Mouse (Mus musculus): ENCODE results near the gene L3mbtl4.

The L3mbtl4 gene

DNA sequence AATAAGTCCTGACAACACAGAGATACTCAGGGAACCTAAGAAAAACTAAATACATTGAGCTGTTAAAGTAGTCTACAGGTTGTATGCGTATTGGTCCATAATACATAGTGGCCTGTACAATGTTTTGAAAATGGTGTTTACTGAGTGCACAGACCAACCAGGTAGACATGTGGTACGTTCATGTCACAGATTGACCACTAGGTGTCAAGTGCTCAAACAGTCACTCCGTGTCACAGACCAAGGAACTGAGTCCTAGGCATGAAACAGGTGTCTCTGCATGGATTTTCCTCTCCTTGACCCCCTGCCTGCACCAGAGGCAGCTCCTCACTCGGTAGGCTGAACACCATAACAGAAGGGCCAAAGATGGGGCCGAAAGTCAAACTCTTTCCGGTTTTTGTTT lies 366.6 kb downstream of the L3mbtl4 start:
- no peak for DNase-seq (ENCODE audit: low read depth, low spot score)

DNA sequence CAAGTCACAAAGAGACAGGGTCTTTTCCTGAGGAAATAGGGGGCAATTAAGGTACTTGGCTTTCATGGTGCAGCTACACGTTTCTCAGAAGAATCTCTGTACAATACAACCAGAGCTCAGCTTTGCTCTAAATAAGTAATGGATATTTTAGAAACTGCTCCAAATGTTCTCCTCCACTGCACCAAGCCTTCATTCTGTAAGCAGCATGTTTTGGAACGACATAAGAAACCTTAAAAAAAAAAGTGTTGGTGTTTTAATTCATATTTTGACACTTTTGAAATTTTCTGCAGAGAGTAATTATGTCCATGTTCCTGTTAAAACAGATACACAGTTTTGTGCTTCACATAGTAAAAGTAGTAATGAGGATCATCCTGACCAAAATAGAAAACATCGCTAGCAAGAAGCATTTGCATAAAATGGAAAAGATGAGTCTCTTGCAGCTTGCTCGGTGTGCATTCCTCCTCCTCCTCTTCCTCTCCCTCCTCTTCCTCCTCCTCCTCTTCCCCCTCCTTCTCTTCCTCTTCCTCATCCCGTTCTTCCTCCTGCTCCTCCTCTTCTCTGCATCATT lies 369.0 kb downstream of the L3mbtl4 start:
- no peak for DNase-seq (ENCODE audit: low read depth, low spot score)

DNA sequence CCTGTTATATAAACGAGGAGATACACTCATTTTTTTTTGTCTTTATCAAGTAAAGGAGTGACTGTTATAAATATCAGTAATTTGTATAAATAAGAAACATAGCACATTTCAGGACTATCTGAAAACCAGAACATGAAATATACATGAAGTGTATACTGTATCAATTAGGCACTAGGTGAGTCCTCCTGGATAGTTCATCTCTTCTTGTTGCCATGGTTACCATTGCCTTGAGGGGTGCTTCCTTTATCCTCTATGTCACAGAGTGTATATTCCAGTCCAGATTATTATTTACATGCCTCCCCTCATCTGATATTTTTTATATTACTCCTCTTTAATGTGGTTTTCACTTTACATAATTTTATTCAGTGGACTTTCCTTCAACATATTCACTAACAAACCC lies 392.9 kb downstream of the L3mbtl4 start:
- no peak for DNase-seq (ENCODE audit: low read depth, low spot score)

DNA sequence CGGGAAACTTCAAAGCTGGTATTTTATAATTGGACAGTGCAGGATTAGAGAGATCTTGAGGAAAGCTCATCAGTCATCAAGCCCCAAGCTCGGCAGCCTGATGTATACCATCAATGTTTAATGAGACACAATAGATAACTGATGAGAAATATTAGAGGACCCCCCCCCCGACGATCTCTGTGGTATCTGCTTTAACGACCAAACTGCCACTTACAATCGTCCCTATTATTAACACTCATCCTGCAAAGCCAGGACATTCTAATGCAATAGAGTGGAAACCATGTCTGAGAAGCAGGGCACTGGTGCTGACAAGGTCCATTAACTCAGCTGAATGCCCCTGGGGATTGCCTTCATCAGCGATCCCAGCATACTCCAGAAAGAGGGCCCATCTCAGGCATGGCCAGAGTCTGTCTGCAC lies 398.5 kb downstream of the L3mbtl4 start:
- no peak for DNase-seq (ENCODE audit: low read depth, low spot score)

DNA sequence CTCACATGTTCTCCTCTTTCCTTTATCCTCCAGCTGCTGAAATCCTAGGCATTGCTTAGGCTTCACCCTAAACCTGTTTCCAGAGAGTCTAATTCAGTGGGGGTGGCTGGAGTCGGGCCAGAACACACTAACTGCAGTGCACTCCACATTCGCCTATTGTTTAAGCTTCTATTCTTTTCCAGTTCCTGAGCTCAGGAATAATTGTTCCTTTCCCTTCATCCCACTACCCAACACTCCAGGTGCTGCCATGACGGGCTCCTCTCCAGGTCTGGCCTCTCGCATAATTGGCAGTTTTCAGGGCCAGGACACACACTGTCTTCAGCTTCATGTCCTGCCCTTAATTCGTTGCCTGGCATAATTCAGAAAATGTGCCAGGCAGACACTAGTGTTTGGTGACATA lies 437.1 kb downstream of the L3mbtl4 start:
- DNase-seq (ENCODE audit: low read depth, low spot score) = no peak

DNA sequence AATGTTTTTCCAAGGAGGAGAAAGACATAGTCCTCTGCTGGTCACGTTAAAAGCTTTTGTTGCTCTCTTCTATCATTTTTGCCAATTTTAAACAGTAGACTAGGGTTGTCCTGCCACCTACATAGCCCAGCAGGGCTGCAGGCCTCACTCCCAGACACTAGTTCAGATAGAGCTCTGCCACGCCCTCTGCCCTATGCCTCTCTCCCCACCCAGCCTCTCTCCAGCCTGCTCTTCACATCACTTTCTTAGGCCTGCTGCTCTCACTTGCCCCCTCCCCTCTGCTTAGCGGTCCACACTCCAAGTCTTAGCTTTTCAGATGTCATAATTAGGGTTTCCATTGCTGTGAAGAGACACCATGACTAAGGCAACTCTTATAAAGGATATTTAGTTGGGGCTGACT lies 437.8 kb downstream of the L3mbtl4 start:
- no peak for DNase-seq (ENCODE audit: low read depth, low spot score)

DNA sequence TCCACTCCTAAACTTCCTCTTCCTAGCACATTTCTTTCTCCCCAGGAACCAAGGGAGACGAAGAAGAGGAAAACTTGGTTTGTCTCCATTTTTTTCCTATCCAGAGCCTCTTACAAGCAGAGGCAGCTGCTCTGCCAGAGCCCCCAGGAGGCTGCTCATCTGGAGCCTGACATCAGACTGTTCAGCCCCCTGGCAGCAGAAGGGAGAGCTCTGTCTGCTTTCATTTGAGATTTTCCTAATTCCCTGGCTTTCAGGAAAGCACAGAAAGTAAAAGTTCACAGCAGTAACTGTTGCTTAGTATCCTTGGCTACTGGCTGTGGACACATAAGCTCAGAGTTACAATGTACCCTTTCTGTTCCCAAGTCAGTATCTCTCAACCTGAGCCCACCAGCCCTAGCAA lies 474.7 kb downstream of the L3mbtl4 start:
- DNase-seq (ENCODE audit: low read depth, low spot score) = no peak

DNA sequence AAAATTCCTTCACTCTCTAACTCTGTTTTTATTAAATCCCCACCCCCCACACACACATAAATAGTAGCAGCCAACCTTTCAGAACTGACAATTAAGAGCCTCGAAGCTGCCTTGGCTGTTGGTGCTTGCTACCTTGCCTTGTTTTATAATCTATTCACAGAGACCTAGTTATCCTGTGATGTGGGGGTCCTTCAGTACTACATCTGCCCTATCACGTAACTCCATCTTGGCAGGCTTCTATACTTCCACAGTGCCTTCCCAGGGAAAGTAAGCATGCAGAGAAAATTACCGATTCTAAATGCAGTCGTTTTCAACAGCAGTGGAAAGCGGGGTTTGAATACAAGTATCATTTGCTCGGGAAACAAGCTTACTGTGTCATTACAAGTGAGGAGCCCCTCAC lies 476.9 kb downstream of the L3mbtl4 start:
- DNase-seq (ENCODE audit: low read depth, low spot score) = peak; percentile 1

DNA sequence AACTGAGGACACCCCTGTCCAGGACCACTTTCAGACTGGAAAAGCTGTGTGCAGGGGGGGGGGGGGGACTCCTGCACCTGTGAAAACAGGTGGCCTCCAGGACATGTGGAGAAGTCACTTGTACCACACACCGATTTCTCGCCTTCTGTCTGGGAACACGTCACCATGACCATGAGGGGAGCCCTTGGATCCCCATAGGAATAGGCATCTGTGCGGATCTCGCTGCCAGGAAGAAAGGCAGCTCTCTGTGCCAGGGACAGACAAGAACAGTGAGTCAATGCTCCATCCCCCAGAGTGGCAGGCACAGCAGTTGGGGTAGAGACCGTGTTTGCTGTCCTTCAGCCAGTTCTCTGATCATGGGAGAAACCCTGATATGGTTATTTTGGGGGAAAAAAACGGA lies 479.5 kb downstream of the L3mbtl4 start:
- no peak for DNase-seq (ENCODE audit: low read depth, low spot score)

DNA sequence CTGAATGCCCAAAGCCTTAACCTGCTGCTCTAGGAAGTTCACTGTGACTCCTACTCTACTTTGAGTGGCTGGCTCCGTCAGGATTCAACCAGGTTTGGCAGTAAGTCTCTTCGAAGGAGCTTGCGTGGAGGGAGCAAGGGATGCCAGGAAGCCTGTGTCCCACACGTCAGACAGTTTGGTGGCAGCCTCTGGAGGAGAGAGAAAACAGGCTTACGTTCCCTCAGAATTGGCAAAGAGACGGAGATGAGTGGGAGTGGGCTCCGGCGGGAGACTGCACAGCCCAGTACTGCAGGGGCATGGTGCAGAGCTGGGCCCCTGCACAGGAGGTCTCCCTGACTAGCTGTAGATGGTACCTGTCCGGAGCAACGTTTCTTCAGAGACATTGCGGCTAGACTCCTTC lies 481.2 kb downstream of the L3mbtl4 start:
- DNase-seq (ENCODE audit: low read depth, low spot score) = no peak

DNA sequence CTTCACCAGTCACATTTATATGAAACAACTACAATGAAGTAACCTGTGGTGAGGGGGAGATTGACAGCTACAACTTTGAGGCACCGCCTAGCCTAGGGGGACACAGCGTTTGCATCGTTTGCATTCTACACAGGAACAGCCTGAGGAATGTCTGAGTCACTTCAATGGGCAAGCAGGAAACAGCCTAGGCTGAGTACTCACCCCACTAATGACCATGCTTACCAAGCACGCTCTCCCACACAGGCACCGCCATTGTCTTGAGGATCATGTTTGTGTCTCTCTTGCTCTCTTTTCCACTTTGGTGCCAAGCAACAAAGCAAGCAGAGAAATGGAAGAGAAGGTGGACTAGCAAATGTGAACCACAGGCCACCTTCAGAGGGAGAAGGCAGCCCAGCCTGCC lies 484.8 kb downstream of the L3mbtl4 start:
- DNase-seq (ENCODE audit: low read depth, low spot score) = peak; percentile 1

DNA sequence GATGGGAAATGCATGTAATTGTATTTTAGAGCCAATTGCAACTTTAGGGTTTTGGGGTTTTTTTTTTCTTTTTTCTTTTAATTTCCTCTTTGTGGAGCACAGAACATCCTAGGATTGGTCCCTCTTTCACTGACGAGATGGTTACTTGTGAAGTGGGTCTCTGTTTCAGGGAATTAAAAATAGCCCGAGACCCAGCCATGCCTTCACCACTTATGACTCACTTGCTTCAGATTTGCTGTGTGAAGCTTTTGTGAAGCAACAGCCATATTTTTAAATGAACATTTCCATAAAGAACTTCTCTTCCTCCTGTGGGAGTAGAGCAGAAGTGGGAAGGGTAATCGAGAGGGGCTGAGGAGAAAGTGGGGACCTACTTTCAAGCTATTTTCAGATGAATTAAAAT lies 485.3 kb downstream of the L3mbtl4 start:
- DNase-seq (ENCODE audit: low read depth, low spot score) = no peak

DNA sequence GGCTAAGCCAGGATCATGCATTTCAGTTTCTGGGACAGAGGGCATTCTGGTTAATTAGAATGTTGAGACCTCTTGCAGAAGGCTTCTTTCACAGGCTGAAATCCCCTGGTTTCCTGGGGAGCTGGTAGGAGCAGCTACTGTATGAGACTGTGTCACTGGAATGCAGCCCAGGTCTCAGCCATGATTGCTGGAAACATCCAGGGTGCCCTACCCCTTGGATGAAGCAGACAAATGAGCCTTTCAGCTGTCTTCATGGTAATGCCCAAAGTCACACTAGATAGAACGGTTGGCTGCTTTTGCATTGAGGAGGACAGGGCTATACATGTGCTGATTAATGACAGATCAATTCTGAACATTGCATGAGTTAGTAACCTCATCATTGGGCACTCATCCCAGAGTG lies 486.4 kb downstream of the L3mbtl4 start:
- no peak for DNase-seq (ENCODE audit: low read depth, low spot score)

DNA sequence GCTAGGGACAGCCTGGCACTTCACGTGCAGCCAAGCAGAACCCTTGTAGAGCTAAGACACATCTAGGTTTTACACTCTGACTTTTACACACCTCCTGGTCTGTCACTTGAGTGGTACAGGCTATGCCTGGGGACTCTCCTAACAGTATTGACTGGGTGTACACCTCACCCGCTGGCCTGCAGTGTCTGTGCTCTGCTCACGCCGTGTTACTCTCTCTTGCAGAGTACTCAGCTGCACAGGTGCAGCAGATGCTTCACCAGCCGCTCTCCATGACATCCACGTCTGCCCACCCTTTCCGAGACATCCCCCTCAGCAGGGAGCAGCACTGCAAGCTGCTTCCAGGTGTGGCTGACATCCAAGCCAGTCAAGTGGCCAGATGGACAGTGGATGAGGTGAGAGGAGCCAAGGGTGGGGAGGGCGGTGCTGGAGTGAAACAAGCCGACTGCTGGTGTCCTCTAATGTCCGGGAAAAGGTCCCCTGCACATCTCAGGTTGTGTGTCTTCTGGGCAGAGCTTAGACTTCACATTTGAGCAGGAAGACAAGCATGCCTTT lies 490.8 kb downstream of the L3mbtl4 start:
- no peak for DNase-seq (ENCODE audit: low read depth, low spot score)

DNA sequence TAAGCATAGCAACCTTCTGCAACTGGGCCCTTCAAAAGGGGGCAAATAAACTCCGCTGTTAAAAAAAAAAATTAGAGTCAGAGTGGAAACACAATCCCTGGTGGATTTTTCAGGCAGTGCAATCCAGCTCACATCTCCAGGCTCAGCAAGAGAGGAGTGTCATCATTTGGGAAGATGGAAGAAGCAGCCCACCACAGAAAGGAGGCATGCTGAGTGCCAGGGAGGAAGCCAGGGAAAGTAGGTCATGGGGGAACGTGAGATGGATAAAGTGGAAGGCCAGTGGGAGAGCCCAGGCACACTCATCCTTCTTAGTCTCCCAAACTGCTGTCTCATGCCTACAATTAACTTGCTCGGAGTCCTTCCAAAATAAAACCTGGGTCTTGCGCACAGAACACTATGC lies 496.0 kb downstream of the L3mbtl4 start:
- DNase-seq (ENCODE audit: low read depth, low spot score) = no peak

DNA sequence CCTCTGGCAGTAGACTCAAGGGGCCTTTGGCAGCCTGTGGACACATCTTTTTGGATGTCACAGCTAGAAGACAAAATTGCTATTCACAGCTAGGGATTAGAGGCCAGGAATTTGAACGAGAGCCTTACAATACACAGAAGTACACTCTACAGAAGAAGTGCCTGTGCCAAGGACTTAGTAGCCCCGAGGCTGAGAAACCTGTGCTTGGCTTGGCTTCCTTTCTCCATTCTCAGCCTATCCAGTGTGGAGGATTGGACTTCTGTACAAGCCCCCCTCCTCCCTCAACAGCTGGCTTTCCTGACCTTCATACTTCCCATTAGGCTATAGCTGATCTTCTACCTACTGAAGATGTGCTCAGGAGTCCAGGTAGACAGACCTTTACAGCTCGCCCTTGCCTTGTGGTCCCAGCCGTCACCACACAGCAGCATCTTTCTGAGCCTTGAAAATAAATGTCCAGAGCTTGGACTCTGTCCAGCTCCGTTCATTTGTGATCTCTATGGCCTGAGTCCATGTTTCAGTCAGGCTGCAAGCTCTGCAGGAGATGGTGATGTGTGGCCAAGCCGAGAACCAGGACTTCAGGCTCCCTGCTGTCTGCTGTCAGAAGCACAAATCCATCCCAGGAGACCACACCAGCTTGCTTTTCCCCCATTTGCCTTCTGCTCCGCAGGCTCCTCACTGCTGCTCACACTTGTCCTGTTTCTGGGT lies 497.6 kb downstream of the L3mbtl4 start:
- no peak for DNase-seq (ENCODE audit: low read depth, low spot score)

DNA sequence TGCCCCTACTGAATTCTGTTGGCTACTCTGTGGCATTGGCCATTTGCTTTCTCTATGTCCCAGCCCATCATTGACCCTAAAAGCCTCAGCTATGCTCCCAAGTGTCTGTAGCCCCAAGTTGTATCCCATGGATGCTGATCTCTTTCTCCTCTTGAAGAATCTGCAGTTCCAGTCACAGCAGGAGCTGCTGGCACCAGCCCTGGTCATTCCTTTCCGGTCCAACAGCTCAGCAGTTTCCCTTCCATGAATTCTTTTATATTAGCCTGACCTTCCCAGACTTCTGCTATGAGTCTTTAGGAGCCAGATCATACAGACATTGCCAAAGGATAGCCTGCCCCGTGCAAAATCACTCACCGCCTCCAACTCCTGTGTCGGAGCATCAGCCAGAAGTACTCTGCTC lies 520.1 kb downstream of the L3mbtl4 start:
- no peak for DNase-seq (ENCODE audit: low read depth, low spot score)

DNA sequence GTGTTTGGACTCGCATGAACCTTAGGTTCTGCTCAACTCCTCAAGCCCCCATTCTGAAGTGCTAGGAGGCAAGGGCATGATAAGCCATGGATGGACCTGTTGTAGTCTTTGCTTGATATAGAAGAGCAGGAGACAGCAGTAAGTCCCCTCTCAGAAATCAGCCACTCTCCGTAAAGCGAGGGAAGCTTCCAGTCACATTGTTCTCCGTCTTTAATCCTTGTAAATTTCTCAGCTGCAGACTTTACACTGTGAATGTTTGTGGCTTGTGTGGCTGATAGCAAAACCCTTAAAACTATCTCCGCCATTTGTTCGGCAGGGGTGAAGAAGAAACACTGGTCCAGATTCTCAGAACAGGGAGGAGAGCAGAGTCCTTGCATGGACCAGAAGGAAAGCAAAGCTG lies 552.7 kb downstream of the L3mbtl4 start, which contains the start of gene Tmem200c:
TSS of gene Tmem200c (plus strand) at position 301 of the 400 bp plus-strand sequence.
- DNase-seq (ENCODE audit: low read depth, low spot score) = no peak
